Mouse (Mus musculus) CH12.LX (cell line): Measurements from ENCODE around the gene Ccdc6. TPM values are rescaled to one million over a fixed set of nuclear protein-coding genes. Genes with fewer than 3 reads are reported as not detected.

Experiments used
- DNase-seq: peaks from one replicate; pipeline ENCODE4 v3.0.0-alpha.2; 2013; ENCODE audit errors: extremely low read depth
- H3K27ac ChIP-seq: 2 replicates; pipeline ENCODE4 v1.5.1; 2012; ENCODE audit warnings: low read depth, mild to moderate bottlenecking, control low read depth, moderate library complexity; ENCODE audit not compliant: insufficient read depth
- H3K27me3 ChIP-seq: replicated peaks from 2 replicates; pipeline ENCODE3; 2012; ENCODE audit warnings: inconsistent platforms
- H3K36me3 ChIP-seq, 2 experiments: replicated peaks in 1 of 2; 2 replicates each; pipeline versions ENCODE3 to v1.6.1; 2012; ENCODE audit warnings: inconsistent platforms in 1 of 2, low read length in 1 of 2, mild to moderate bottlenecking in 1 of 2, mixed read lengths in 1 of 2, moderate library complexity in 1 of 2; ENCODE audit not compliant: control insufficient read depth in 1 of 2, insufficient read depth in 1 of 2
- H3K4me1 ChIP-seq, 2 experiments: 2 replicates each; pipeline ENCODE4 v1.6.1; 2012; ENCODE audit warnings: inconsistent platforms in 1 of 2, moderate library complexity in 1 of 2; ENCODE audit not compliant: insufficient read depth in 2 of 2, control insufficient read depth in 1 of 2
- H3K4me2 ChIP-seq: 2 replicates; pipeline ENCODE4 v1.6.1; 2012; ENCODE audit warnings: low read depth, mild to moderate bottlenecking, control low read depth; ENCODE audit not compliant: poor library complexity, insufficient read depth, severe bottlenecking
- H3K4me3 ChIP-seq, 3 experiments: fragments of 150-350 bp in 1 of 3; sonication (generic) in 1 of 3; replicated peaks in 1 of 3; 2 replicates each; pipeline versions ENCODE3 to v1.5.1; 2011 to 2012; ENCODE audit warnings: low read depth in 2 of 3, low read length in 2 of 3, mild to moderate bottlenecking in 2 of 3, moderate library complexity in 2 of 3, control low read depth in 1 of 3, improper control_type of control experiment in 1 of 3, inconsistent platforms in 1 of 3, mixed read lengths in 1 of 3; ENCODE audit not compliant: poor library complexity in 1 of 3
- H3K79me2 ChIP-seq: replicated peaks from 2 replicates; pipeline ENCODE4 v1.6.1; 2012; ENCODE audit warnings: mild to moderate bottlenecking, moderate library complexity; ENCODE audit not compliant: control insufficient read depth, poor library complexity, insufficient read depth, severe bottlenecking; ENCODE audit errors: extremely low read depth
- H3K9ac ChIP-seq: 2 replicates; pipeline ENCODE4 v1.6.1; 2012; ENCODE audit warnings: low read depth, mild to moderate bottlenecking, control low read depth, moderate library complexity; ENCODE audit not compliant: insufficient read depth
- H3K9me3 ChIP-seq: replicated peaks from 2 replicates; pipeline ENCODE3; 2012; ENCODE audit warnings: low read length, inconsistent platforms, mixed read lengths
- BHLHE40 ChIP-seq: IDR thresholded peaks from 2 replicates; pipeline ENCODE4 v1.6.1; 2011; ENCODE audit warnings: mild to moderate bottlenecking, low read depth, low read length, improper control_type of control experiment
- CHD2 ChIP-seq: IDR thresholded peaks from 2 replicates; pipeline ENCODE4 v1.6.1; 2011; ENCODE audit warnings: low read length, improper control_type of control experiment
- CTCF ChIP-seq, 2 experiments: IDR thresholded peaks in 1 of 2; conservative IDR thresholded peaks in 1 of 2; 2 replicates each; pipeline ENCODE4 v1.5.1; 2011 to 2012; ENCODE audit warnings: low read depth in 2 of 2, low read length in 2 of 2, improper control_type of control experiment in 1 of 2, inconsistent platforms in 1 of 2, mild to moderate bottlenecking in 1 of 2, moderate library complexity in 1 of 2
- E2F4 ChIP-seq: IDR thresholded peaks from 2 replicates; pipeline ENCODE4 v1.6.1; 2011; ENCODE audit warnings: low read depth, low read length, improper control_type of control experiment; ENCODE audit not compliant: insufficient replicate concordance
- ELF1 ChIP-seq: IDR thresholded peaks from 2 replicates; pipeline ENCODE4 v1.6.1; 2014; ENCODE audit warnings: low read depth, mild to moderate bottlenecking, inconsistent platforms, low read length, improper control_type of control experiment
- EP300 ChIP-seq: IDR thresholded peaks from 2 replicates; pipeline ENCODE4 v1.6.1; 2011; ENCODE audit warnings: low read length, improper control_type of control experiment
- GABPA ChIP-seq: IDR thresholded peaks from 2 replicates; pipeline ENCODE4 v1.6.1; 2012; ENCODE audit warnings: low read depth, low read length, improper control_type of control experiment, inconsistent platforms; ENCODE audit not compliant: insufficient replicate concordance
- HCFC1 ChIP-seq: IDR thresholded peaks from 2 replicates; pipeline ENCODE4 v1.6.1; 2012; ENCODE audit warnings: low read depth, mild to moderate bottlenecking, inconsistent platforms, low read length, improper control_type of control experiment
- JUN ChIP-seq: IDR thresholded peaks from 2 replicates; pipeline ENCODE4 v1.6.1; 2011; ENCODE audit warnings: low read depth, mild to moderate bottlenecking, low read length, improper control_type of control experiment, moderate library complexity; ENCODE audit not compliant: insufficient read depth
- JUND ChIP-seq: conservative IDR thresholded peaks from 2 replicates; pipeline ENCODE4 v1.6.1; 2011; ENCODE audit warnings: low read depth, low read length, improper control_type of control experiment
- MAX ChIP-seq: IDR thresholded peaks from 2 replicates; pipeline ENCODE4 v1.6.1; 2011; ENCODE audit warnings: low read length, improper control_type of control experiment
- MXI1 ChIP-seq: IDR thresholded peaks from 2 replicates; pipeline ENCODE4 v1.6.1; 2011; ENCODE audit warnings: mild to moderate bottlenecking, low read depth, low read length, improper control_type of control experiment
- MYC ChIP-seq: IDR thresholded peaks from 2 replicates; pipeline ENCODE4 v1.6.1; 2011; ENCODE audit warnings: low read depth, mild to moderate bottlenecking, improper control_type of control experiment, low read length
- NRF1 ChIP-seq: IDR thresholded peaks from 2 replicates; pipeline ENCODE4 v1.6.1; 2014; ENCODE audit warnings: low read depth, mild to moderate bottlenecking, inconsistent platforms, low read length, improper control_type of control experiment, moderate library complexity
- SIN3A ChIP-seq: IDR thresholded peaks from 2 replicates; pipeline ENCODE4 v1.6.1; 2012; ENCODE audit warnings: low read length, improper control_type of control experiment, inconsistent platforms
- UBTF ChIP-seq: IDR thresholded peaks from 2 replicates; pipeline ENCODE4 v1.6.1; 2012; ENCODE audit warnings: low read depth, mild to moderate bottlenecking, inconsistent platforms, low read length, improper control_type of control experiment, moderate library complexity
- USF2 ChIP-seq: conservative IDR thresholded peaks from 2 replicates; pipeline ENCODE4 v1.6.1; 2011; ENCODE audit warnings: low read depth, low read length, improper control_type of control experiment
- ZKSCAN1 ChIP-seq: IDR thresholded peaks from 2 replicates; pipeline ENCODE4 v1.6.1; 2012; ENCODE audit warnings: low read depth, inconsistent platforms, low read length, improper control_type of control experiment, borderline replicate concordance
- ZMIZ1 ChIP-seq: IDR thresholded peaks from 2 replicates; pipeline ENCODE4 v1.6.1; 2012; ENCODE audit warnings: low read depth, mild to moderate bottlenecking, inconsistent platforms, low read length, improper control_type of control experiment
- ZNF384 ChIP-seq: IDR thresholded peaks from 2 replicates; pipeline ENCODE4 v1.6.1; 2012; ENCODE audit warnings: low read depth, low read length, improper control_type of control experiment, inconsistent platforms
- dilution Hi-C: fragments of 300-500 bp; cut with MboI; formaldehyde crosslinking; loops from 2 replicates; pipeline ENCODE4 v1.14.3; 2020; ENCODE audit warnings: low sequenced_read_pairs; ENCODE audit not compliant: extremely low pct_unique_long_range_greater_than_20kb, extremely low pct_ligation_motif_present
- in situ Hi-C: fragments of 300-500 bp; cut with MboI; formaldehyde crosslinking; loops from 3 replicates; pipeline ENCODE4 v1.14.3; 2019; ENCODE audit warnings: low sequenced_read_pairs, low pct_ligation_motif_present, low pct_unique_long_range_greater_than_20kb, mixed read lengths
- polyA plus RNA-seq: library from polyadenylated mRNA; unstranded; fragments of >175 nt; gene quantifications from 2 replicates; pipeline ENCODE4 v1.2.1, GENCODE M21; 2012; ENCODE audit warnings: low read depth; ENCODE audit not compliant: insufficient read length
- total RNA-seq, 2 experiments: library from RNA; depleted of rRNA; stranded (reverse); fragments of 300-350 nt in 1 of 2; fragments of >200 nt in 1 of 2; gene quantifications; 2 replicates each; pipeline ENCODE4 v1.2.3; 2012 to 2014

Ccdc6 gene
- total and polyA plus RNA-seq, 3 experiments: 19.7 to 36.7 (median 33.5) TPM

DNA sequence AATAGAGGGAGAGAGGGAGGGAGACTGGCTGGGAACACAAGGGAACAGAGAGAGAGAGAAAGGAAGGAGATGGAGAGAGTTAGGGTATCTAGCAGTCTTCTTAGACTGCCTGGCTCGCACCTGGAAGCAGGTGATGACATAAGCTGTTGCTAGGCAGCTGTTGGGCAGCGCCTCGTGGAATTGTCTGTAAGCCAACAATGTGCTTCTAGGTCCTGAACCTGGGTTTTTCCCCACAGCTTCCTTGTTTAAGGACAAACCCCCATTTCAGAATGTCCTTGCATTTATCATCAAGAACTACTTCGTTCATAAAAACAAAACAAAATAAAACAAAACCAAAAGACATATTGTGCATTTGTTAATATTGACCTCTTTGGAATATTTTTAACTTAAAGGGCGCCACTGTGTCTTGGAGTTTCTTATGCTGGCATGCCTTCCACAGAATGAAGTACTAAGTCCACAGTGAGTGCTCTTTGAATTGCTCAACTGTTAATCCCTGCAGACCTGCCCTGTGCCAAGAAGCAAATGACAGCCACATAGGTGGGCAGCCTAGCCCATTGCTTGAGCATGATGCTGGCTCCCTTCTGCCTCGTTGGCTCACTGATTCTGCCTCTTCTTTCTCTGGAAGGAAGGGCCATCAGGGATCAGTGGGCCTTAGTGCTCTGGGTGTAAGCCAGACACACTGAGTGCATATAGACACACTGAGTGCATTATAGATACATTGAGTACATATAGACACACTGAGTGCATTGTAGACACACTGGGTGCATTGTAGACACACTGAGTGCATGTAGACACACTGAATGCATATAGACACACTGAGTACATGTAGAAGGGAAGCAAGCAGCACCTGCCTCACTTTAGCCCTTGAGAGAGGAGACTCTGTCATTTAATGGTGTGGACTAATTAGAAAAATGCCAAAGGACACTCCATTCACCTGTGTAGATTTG, 29.5 kb upstream of the Ccdc6 start:
- no peaks in the 10 kb centered on the region for H3K79me2 ChIP-seq
- H3K4me3 ChIP-seq: no peak overlapping the region
- no peak overlapping the region for H3K9ac ChIP-seq
- dilution Hi-C loops: no loop called here
- TF ChIP-seq ZKSCAN1: peak; percentile 90
- no peak for TF ChIP-seq CHD2
- TF ChIP-seq, all 38 proteins: peak for 1
- Histone ChIP-seq H3K4me1 (peaks cover 0 to 3% of the 10 kb centered on the region in 2 experiments; a peak in 1 of 4 replicates), H3K36me3 (no peaks in the 10 kb centered on the region), H3K27ac (no peak overlapping the region), H3K4me2 (no peak overlapping the region), H3K9me3 (peaks cover 8% of the 10 kb centered on the region), H3K27me3 (peaks cover 10% of the 10 kb centered on the region)
- in situ Hi-C loops: no loop called here
- no peak for DNase-seq

GRCm38 (mm10) chr10:70069321-70069720, 27.6 kb upstream of the Ccdc6 start:
- Histone ChIP-seq H3K4me1 (peaks cover 0 to 3% of the 10 kb centered on the region in 2 experiments; a peak in 1 of 4 replicates), H3K4me2 (no peak overlapping the region), H3K9ac (no peak overlapping the region), H3K4me3 (no peak overlapping the region), H3K27me3 (peaks cover 8% of the 10 kb centered on the region), H3K36me3 (no peaks in the 10 kb centered on the region), H3K9me3 (peaks cover 8% of the 10 kb centered on the region), H3K27ac (no peak overlapping the region), H3K79me2 (no peaks in the 10 kb centered on the region)
- TF ChIP-seq ZKSCAN1: no peak
- TF ChIP-seq MAX: no peak
- no peak for TF ChIP-seq MYC
- TF ChIP-seq NRF1: no peak
- no peak for TF ChIP-seq UBTF
- no peak for TF ChIP-seq JUN
- no peak for TF ChIP-seq SIN3A
- TF ChIP-seq JUND: no peak
- no peak for TF ChIP-seq EP300
- no peak for TF ChIP-seq CHD2
- no peak for TF ChIP-seq HCFC1
- no peak for TF ChIP-seq USF2
- TF ChIP-seq BHLHE40: no peak
- TF ChIP-seq ZMIZ1: no peak
- no peak for TF ChIP-seq CTCF (conservative IDR thresholded peaks at IDR 0.05 in 1 of 2, IDR thresholded peaks at IDR 0.05 in 1 of 2; ENCODE audit: low read depth in 2 of 2, low read length in 2 of 2)
- TF ChIP-seq GABPA: no peak
- TF ChIP-seq MXI1: no peak
- TF ChIP-seq E2F4: no peak
- no peak for TF ChIP-seq ELF1
- TF ChIP-seq ZNF384: no peak
- DNase-seq: no peak
- in situ Hi-C loops: no loop called here
- dilution Hi-C loops: no loop called here
